Mouse (Mus musculus) stomach, postnatal 0 days (tissue): ENCODE measurements at regions not wholly inside any gene's neighbourhood (a gene's known extent, or its start where the extent isn't known, plus 50 kb on each side); places are given as distances from the start of the nearest gene placed in this dataset.

Experiments used
- CTCF ChIP-seq: IDR thresholded peaks from 2 replicates; pipeline ENCODE4 v1.5.1; 2016; ENCODE audit warnings: antibody characterized with exemption, low read depth, mild to moderate bottlenecking, moderate library complexity
- EP300 ChIP-seq: optimal IDR thresholded peaks from 2 replicates; pipeline ENCODE3; 2016; ENCODE audit warnings: antibody characterized with exemption

DNA sequence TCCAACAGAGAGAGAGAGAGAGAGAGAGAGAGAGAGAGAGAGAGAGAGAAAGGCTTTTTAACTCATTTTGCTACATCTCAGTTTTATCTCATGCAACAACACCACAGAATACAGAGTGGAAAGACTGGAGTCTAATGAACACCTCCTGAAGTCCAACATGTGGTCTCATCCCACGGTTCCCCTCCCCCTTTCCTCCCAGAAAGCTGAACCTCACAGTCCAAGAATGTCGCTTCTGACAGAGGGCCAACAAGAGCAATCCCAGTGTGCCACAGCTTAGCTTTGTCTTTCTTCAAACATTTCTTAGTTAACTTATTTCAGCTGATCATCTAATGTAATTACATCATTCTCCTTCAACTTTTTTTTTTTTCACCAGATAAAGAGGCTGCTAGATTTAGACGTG lies 180.5 kb upstream of the Egln3 start:
- no peak for TF ChIP-seq CTCF
- no peak for TF ChIP-seq EP300
